Mouse (Mus musculus) spleen, adult 2 months (tissue): ENCODE measurements at regions not wholly inside any gene's neighbourhood (a gene's known extent, or its start where the extent isn't known, plus 50 kb on each side); places are given as distances from the start of the nearest gene placed in this dataset.

Source experiments
- DNase-seq, 2 experiments: peaks; one replicate each; pipeline versions ENCODE4 v3.0.0 to v3.0.0-alpha.2; 2012 to 2021; ENCODE audit warnings: low spot score in 2 of 2, low read depth in 1 of 2
- H3K27ac ChIP-seq: fragments of 200-500 bp; 2 replicates; pipeline ENCODE4 v1.5.1; 2012; ENCODE audit warnings: low read length, inconsistent platforms; ENCODE audit not compliant: insufficient read depth
- H3K27me3 ChIP-seq: fragments of 200-500 bp; 2 replicates; pipeline ENCODE4 v1.6.1; 2012; ENCODE audit warnings: mild to moderate bottlenecking, moderate library complexity, low read length, inconsistent platforms; ENCODE audit not compliant: control insufficient read depth, insufficient read depth
- H3K36me3 ChIP-seq: fragments of 200-500 bp; 2 replicates; pipeline ENCODE4 v1.6.1; 2012; ENCODE audit warnings: mild to moderate bottlenecking, low read length, inconsistent platforms; ENCODE audit not compliant: control insufficient read depth, insufficient read depth
- H3K4me1 ChIP-seq: fragments of 200-500 bp; 2 replicates; pipeline ENCODE4 v1.6.1; 2011; ENCODE audit warnings: inconsistent platforms; ENCODE audit not compliant: control insufficient read depth, insufficient read depth, insufficient read length
- H3K4me3 ChIP-seq: fragments of 200-500 bp; 2 replicates; pipeline ENCODE4 v1.5.1; 2011; ENCODE audit warnings: mild to moderate bottlenecking, inconsistent platforms; ENCODE audit not compliant: insufficient read depth, insufficient read length; ENCODE audit errors: extremely low read depth
- CTCF ChIP-seq: fragments of 200-500 bp; IDR thresholded peaks from 2 replicates; pipeline ENCODE4 v1.5.1; 2011; ENCODE audit warnings: mild to moderate bottlenecking, inconsistent platforms; ENCODE audit not compliant: insufficient read depth, insufficient read length, insufficient replicate concordance; ENCODE audit errors: extremely low read depth
- POLR2A ChIP-seq: fragments of 200-500 bp; IDR thresholded peaks from 2 replicates; pipeline ENCODE4 v1.6.1; 2011; ENCODE audit warnings: low read depth, low read length, inconsistent platforms
- WGBS: fragments of 180-500 bp; shearing (Covaris S2); methylation state at CpG from one replicate; pipeline ENCODE4 v1.1.7; 2018; 5-methylcytosine and 5-hydroxymethylcytosine counted together

DNA sequence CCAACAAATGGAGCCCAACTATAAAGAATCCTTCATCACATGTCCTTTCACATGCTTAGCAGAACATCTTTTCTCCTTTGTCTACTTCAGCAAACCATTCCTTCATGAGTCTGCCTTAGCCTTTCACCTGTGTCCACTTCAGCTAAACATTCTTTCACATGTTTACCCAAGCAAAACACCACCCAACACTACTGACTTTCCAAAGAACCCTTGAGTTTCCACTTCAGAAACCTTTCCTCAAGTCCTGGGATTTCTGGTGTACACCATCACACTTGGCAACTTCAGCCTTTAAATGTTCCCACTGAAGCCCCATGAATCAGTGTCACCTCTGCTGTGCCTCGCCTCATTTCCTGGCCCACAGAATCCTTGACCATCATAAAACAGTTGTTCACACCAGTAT, 278.2 kb upstream of the Rps6ka3 start:
- no peaks in the 10 kb centered on the region for H3K36me3 ChIP-seq
- H3K27ac ChIP-seq = no peak overlapping the region
- H3K27me3 ChIP-seq = no peaks in the 10 kb centered on the region
- WGBS = 75% methylated on average over 1 of the region's 1 CpGs
- no peak overlapping the region for H3K4me3 ChIP-seq
- DNase-seq = no peak
- no peaks in the 10 kb centered on the region for H3K4me1 ChIP-seq
- TF ChIP-seq CTCF (no peak), POLR2A (no peak)

DNA sequence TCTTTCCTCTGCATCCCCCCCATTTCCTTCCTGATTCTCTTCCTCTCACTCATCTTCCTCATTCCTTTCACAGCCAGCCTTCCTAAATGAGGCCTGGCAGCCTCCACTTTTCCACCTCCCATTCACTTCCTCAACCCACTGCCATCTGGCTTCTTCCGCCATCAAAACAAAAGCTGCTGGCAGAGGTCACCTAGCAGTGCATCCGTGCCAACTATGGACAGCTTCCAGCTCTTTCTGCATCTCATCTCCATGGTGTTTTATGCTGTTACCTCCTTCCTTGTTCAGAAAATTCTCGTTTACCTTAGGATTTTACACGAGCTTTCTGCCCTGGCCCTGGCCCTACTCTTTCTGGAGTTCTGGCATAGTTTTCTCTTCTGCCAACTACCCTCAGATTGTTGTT, 262.9 kb upstream of the Rps6ka3 start:
- H3K27ac ChIP-seq = no peak overlapping the region
- no peaks in the 10 kb centered on the region for H3K27me3 ChIP-seq
- 71% methylated on average over 4 of the region's 4 CpGs for WGBS
- H3K4me1 ChIP-seq = no peaks in the 10 kb centered on the region
- H3K36me3 ChIP-seq = no peaks in the 10 kb centered on the region
- DNase-seq = no peak
- no peak overlapping the region for H3K4me3 ChIP-seq
- TF ChIP-seq CTCF (no peak), POLR2A (no peak)

DNA sequence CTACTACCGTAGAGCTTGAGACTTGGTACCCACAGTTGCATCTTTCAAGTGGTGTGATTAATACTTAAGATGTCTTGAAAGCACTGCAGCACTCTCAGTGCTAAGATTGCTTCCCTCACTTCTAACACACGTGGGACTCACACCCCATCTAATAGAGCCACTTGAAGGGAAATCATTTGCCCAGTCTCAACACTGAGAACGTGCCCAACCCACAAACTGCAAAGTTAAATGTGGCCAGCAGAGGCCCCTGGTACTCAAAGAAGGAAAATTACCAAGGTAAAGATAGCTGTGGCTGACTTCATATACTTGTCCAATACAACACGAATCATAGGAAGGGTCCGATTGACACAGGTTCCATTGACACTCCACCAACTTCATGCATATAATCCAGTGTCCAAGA, 238.4 kb upstream of the Rps6ka3 start:
- no peaks in the 10 kb centered on the region for H3K36me3 ChIP-seq
- WGBS = 55% methylated on average over 5 of the region's 5 CpGs
- no peak overlapping the region for H3K27ac ChIP-seq
- no peaks in the 10 kb centered on the region for H3K4me1 ChIP-seq
- no peak for DNase-seq
- TF ChIP-seq CTCF (no peak), POLR2A (no peak)
- H3K27me3 ChIP-seq = no peaks in the 10 kb centered on the region
- no peak overlapping the region for H3K4me3 ChIP-seq

DNA sequence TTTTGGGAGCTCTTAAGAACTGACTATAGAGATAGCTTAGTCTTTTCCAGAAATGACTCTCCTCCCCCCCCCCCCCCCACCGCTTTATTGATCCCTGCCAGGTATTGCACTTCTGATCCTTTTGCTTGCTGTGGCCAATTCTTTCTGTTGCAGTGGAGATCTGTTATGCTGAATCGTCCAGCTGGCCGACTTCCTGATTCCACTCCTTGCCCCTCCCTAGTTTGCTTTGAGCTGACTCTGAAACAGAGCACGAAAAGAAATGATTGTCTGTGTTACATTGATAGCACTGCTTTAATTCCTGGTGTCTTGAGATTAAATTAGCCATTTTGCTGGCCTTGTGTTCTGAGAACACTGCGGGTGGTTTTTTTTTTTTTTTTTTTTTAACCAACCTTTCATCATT, 233.5 kb upstream of the Rps6ka3 start:
- no peaks in the 10 kb centered on the region for H3K4me1 ChIP-seq
- 52% methylated on average over 5 of the region's 5 CpGs for WGBS
- H3K36me3 ChIP-seq = no peaks in the 10 kb centered on the region
- DNase-seq = no peak
- no peak overlapping the region for H3K27ac ChIP-seq
- no peak for TF ChIP-seq CTCF
- no peak for TF ChIP-seq POLR2A
- H3K27me3 ChIP-seq = no peaks in the 10 kb centered on the region
- H3K4me3 ChIP-seq = no peak overlapping the region

DNA sequence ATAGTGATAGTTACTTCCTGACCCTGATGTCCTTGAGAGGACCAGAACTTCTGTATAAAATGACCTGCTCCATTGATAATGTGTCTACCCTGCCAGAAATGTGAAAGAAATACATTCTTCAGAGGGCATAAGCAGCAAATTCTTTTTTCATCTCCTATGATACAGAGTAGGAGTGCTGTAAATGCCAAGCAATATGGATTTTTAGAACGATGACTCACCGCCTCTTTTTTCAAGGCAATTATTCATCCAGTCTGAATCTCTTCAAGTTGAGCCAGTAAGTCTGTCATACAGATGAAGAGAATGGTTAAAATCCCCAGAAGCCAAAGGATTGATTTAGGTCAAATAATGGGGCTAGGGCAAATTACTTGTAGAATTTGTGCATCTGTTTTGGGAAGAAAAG, 225.4 kb upstream of the Rps6ka3 start:
- no peak for DNase-seq
- H3K36me3 ChIP-seq = no peaks in the 10 kb centered on the region
- no peaks in the 10 kb centered on the region for H3K27me3 ChIP-seq
- TF ChIP-seq CTCF (no peak), POLR2A (no peak)
- H3K4me1 ChIP-seq = no peaks in the 10 kb centered on the region
- no peak overlapping the region for H3K4me3 ChIP-seq
- H3K27ac ChIP-seq = no peak overlapping the region
- 86% methylated on average over 2 of the region's 2 CpGs for WGBS

DNA sequence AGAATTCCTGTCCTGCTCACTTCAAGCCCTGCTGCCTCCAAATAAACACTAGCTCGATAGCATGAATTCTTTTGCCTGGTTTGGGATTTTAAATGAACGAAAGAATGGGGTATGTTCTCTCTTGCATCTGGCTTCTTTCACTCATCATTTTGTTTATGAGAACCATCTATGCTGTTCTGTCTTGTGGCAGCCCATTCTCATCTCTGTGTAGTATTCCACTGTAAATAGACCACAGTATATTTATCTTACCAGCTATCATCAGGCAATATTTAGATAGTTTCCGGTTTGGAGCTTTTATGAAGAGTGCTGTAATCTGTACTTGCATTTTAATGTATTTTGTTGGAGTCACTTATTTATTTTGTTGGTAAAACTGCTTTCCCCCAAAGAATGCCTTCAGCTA, 222.4 kb upstream of the Rps6ka3 start:
- 84% methylated on average over 3 of the region's 3 CpGs for WGBS
- Histone ChIP-seq H3K36me3 (no peaks in the 10 kb centered on the region), H3K4me3 (no peak overlapping the region), H3K27me3 (no peaks in the 10 kb centered on the region), H3K4me1 (no peaks in the 10 kb centered on the region), H3K27ac (no peak overlapping the region)
- no peak for DNase-seq
- no peak for TF ChIP-seq POLR2A
- TF ChIP-seq CTCF = no peak

DNA sequence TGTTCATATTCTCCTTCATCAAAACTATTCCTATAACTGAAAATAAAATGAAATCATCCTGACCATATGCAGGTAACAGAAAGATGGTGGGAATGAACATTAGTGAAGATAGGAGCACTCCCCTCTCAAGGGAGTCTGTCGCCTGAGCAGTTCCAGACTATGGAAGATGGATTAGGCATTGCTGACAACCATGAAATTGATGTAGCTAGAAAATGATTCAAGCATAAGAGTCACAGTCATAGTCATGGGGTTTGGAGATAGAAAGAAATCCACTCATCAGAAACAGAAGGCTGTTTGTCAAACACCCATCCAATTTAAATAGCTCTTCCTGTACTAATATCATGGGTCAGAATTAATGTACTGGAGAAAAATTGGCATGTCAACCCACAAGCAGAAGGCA, 191.2 kb upstream of the Rps6ka3 start:
- H3K4me3 ChIP-seq = no peak overlapping the region
- TF ChIP-seq CTCF (no peak), POLR2A (no peak)
- DNase-seq = no peak
- 91% methylated on average over 1 of the region's 1 CpGs for WGBS
- H3K4me1 ChIP-seq = no peaks in the 10 kb centered on the region
- H3K27ac ChIP-seq = no peak overlapping the region
- no peaks in the 10 kb centered on the region for H3K27me3 ChIP-seq
- no peaks in the 10 kb centered on the region for H3K36me3 ChIP-seq

DNA sequence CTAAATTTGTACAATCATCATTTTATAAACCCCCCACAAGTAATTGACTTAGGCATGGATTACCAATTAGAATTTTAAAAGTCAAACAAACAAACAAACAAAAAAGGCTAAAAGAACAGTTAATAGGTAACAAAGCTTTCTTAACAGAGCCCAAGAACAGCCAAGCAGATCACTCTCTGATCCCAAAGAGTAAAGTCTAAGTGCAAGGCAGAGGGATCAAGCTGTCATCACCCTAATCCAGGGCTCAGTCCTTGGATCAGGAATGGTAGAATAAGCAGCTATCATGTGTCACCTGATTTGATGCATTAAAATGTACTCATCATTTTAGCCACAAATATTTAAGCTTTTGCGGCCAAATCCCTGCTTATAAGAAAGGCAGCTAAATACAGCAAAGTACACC, 183.8 kb upstream of the Rps6ka3 start:
- Histone ChIP-seq H3K36me3 (no peaks in the 10 kb centered on the region), H3K4me3 (no peak overlapping the region), H3K27me3 (no peaks in the 10 kb centered on the region), H3K4me1 (no peaks in the 10 kb centered on the region), H3K27ac (no peak overlapping the region)
- DNase-seq = no peak
- WGBS = 94% methylated on average over 1 of the region's 1 CpGs
- TF ChIP-seq POLR2A (no peak), CTCF (no peak)
